Mouse (Mus musculus) left cerebral cortex, adult 2 months (tissue): ENCODE measurements around the gene Atp6v0b. TPM values are rescaled to one million over a fixed set of nuclear protein-coding genes. Genes with fewer than 3 reads are reported as not detected.

ENCODE experiments used
- DNase-seq, 2 experiments: peaks; one replicate each; pipeline ENCODE4 v3.0.0; 2021 to 2022; ENCODE audit warnings: low spot score in 2 of 2, mixed read lengths in 1 of 2; ENCODE audit errors: extremely low spot score in 1 of 2
- H3K27ac ChIP-seq: fragments of 200-600 bp; 2 replicates; pipeline ENCODE4 v1.8.1; 2022
- H3K4me3 ChIP-seq: fragments of 200-600 bp; 2 replicates; pipeline ENCODE4 v1.8.1; 2022
- CTCF ChIP-seq: fragments of 200-600 bp; IDR thresholded peaks from 2 replicates; pipeline ENCODE4 v1.8.1; 2022; ENCODE audit warnings: antibody characterized with exemption, mild to moderate bottlenecking, moderate library complexity
- intact Hi-C: fragments of 180-260 bp; cut with DNase I; formaldehyde crosslinking; loops from one replicate; pipeline ENCODE4 v1.15.1; 2025
- long read RNA-seq, 2 experiments: library from polyadenylated mRNA; stranded (forward); transcript quantifications; one replicate each; pipeline ENCODE4 v2.0.0; 2021; ENCODE audit warnings: borderline mapping rate in 2 of 2
- total RNA-seq, 2 experiments: library from RNA; stranded (reverse); gene quantifications; 2 replicates each; pipeline ENCODE4 v1.2.3; 2021

Atp6v0b gene
- total RNA-seq, result 100 to 1,000 TPM; 430 to 462 TPM
- long read RNA-seq, experiment 1, transcript Atp6v0b-201 (8 exons, 1,000 nt), result major isoform, 235 of 410 reads
- long read RNA-seq, experiment 1, transcript Atp6v0b-209 (3 exons, 560 nt), result minor isoform, 6 of 410 reads
- long read RNA-seq, experiment 1, partial matches to known transcripts, result 116 of 410 reads
- long read RNA-seq, experiment 1, other reads (novel, unspliced or antisense), result 52 of 410 reads
- long read RNA-seq, experiment 2, transcript Atp6v0b-201 (8 exons, 1,000 nt), result major isoform, 115 of 285 reads
- long read RNA-seq, experiment 2, partial matches to known transcripts, result 115 of 285 reads
- long read RNA-seq, experiment 2, other reads (novel, unspliced or antisense), result 52 of 285 reads

GRCm38 (mm10) chr4:117887133-117887532, at the start of gene Atp6v0b:
Atp6v0b (minus strand) TSS chr4:117887333.
- DNase-seq, result peak; percentile 96
- intact Hi-C loops, result loop anchor here (2.0 kb wide), 1 partner anchor 28 kb away; the partner anchor contains the start of gene Ipo13
- Histone ChIP-seq H3K4me3 (peak within 1 kb of the TSS; percentile 89), H3K27ac (peak within 1 kb of the TSS; percentile 97)
- TF ChIP-seq CTCF, result no peak

- H3K4me3 ChIP-seq, result no peak overlapping the region
- intact Hi-C loops, result no loop called here
- TF ChIP-seq CTCF, result no peak
- no peak overlapping the region for H3K27ac ChIP-seq
- DNase-seq, result no peak
Measured at GRCm38 (mm10) chr4:117934081-117934480, 46.9 kb upstream of the Atp6v0b start.

- TF ChIP-seq CTCF, result no peak
- Histone ChIP-seq H3K4me3 (no peak overlapping the region), H3K27ac (no peak overlapping the region)
- no peak for DNase-seq
- intact Hi-C loops, result no loop called here
Measured at GRCm38 (mm10) chr4:117933248-117933647, 46.1 kb upstream of the Atp6v0b start.

- Histone ChIP-seq H3K27ac (no peak within 1 kb of the TSS), H3K4me3 (no peak within 1 kb of the TSS)
- intact Hi-C loops, result loop anchor here (5.0 kb wide), 2 partner anchors 102 to 363 kb away; partner anchors contain the start of gene Ptprf
- DNase-seq, result no peak
- TF ChIP-seq CTCF, result no peak
Measured at GRCm38 (mm10) chr4:117929391-117929881, 42.3 kb upstream of the Atp6v0b start, which contains the start of gene Artn. Artn (minus strand) TSS chr4:117929763.

- peak; percentile 35 to 59 for DNase-seq
- TF ChIP-seq CTCF, result peak; percentile 64
- no peak overlapping the region for H3K27ac ChIP-seq
- no peak overlapping the region for H3K4me3 ChIP-seq
- intact Hi-C loops, result loop anchor here (1.0 to 5.0 kb wide), 3 partner anchors 101 to 364 kb away; partner anchors contain the start of gene Ptprf
Measured at GRCm38 (mm10) chr4:117928699-117929241, 41.6 kb upstream of the Atp6v0b start.

GRCm38 (mm10) chr4:117928234-117928633, 41.1 kb upstream of the Atp6v0b start:
- DNase-seq, result no peak
- intact Hi-C loops, result loop anchor here (1.0 to 5.0 kb wide), 3 partner anchors 101 to 364 kb away; partner anchors contain the start of gene Ptprf
- TF ChIP-seq CTCF, result peak; percentile 82
- Histone ChIP-seq H3K4me3 (no peak overlapping the region), H3K27ac (no peak overlapping the region)

- peak overlapping the region; percentile 58 for H3K4me3 ChIP-seq
- peak; percentile 70 to 72 for DNase-seq
- intact Hi-C loops, result loop anchor here (5.0 kb wide), 2 partner anchors 100 to 365 kb away; partner anchors contain the start of gene Ptprf
- TF ChIP-seq CTCF, result no peak
- peak overlapping the region; percentile 82 for H3K27ac ChIP-seq
Measured at GRCm38 (mm10) chr4:117926545-117927482, 39.7 kb upstream of the Atp6v0b start.

- Histone ChIP-seq H3K27ac (no peak overlapping the region), H3K4me3 (no peak overlapping the region)
- intact Hi-C loops, result loop anchor here (5.0 kb wide), 2 partner anchors 98 to 367 kb away; partner anchors contain the start of gene Ptprf
- DNase-seq, result no peak
- TF ChIP-seq CTCF, result no peak
Measured at GRCm38 (mm10) chr4:117924916-117925315, 37.8 kb upstream of the Atp6v0b start.

- intact Hi-C loops, result no loop called here
Measured at GRCm38 (mm10) chr4:117923450-117923849, 36.3 kb upstream of the Atp6v0b start.

GRCm38 (mm10) chr4:117921358-117921757, 34.2 kb upstream of the Atp6v0b start:
- Histone ChIP-seq H3K27ac (no peak overlapping the region), H3K4me3 (no peak overlapping the region)
- intact Hi-C loops, result no loop called here
- no peak for TF ChIP-seq CTCF
- DNase-seq, result no peak

More at GRCm38 (mm10) chr4:117923450-117923849, 36.3 kb upstream of the Atp6v0b start:
- H3K4me3 ChIP-seq, result no peak overlapping the region
- no peak overlapping the region for H3K27ac ChIP-seq
- DNase-seq, result no peak
- no peak for TF ChIP-seq CTCF

GRCm38 (mm10) chr4:117918762-117919161, 31.6 kb upstream of the Atp6v0b start:
- Histone ChIP-seq H3K27ac (no peak overlapping the region), H3K4me3 (no peak overlapping the region)
- TF ChIP-seq CTCF, result no peak
- no peak for DNase-seq
- intact Hi-C loops, result no loop called here
